Mouse (Mus musculus) spleen, adult 2 months (tissue): Measurements from ENCODE around the gene Cct2. TPM values are rescaled to one million over a fixed set of nuclear protein-coding genes. Genes with fewer than 3 reads are reported as not detected.

Experiments used
- DNase-seq, 2 experiments: peaks; one replicate each; pipeline versions ENCODE4 v3.0.0 to v3.0.0-alpha.2; 2012 to 2021; ENCODE audit warnings: low spot score in 2 of 2, low read depth in 1 of 2
- H3K27ac ChIP-seq: fragments of 200-500 bp; 2 replicates; pipeline ENCODE4 v1.5.1; 2012; ENCODE audit warnings: low read length, inconsistent platforms; ENCODE audit not compliant: insufficient read depth
- H3K27me3 ChIP-seq: fragments of 200-500 bp; 2 replicates; pipeline ENCODE4 v1.6.1; 2012; ENCODE audit warnings: mild to moderate bottlenecking, moderate library complexity, low read length, inconsistent platforms; ENCODE audit not compliant: control insufficient read depth, insufficient read depth
- H3K36me3 ChIP-seq: fragments of 200-500 bp; 2 replicates; pipeline ENCODE4 v1.6.1; 2012; ENCODE audit warnings: mild to moderate bottlenecking, low read length, inconsistent platforms; ENCODE audit not compliant: control insufficient read depth, insufficient read depth
- H3K4me1 ChIP-seq: fragments of 200-500 bp; 2 replicates; pipeline ENCODE4 v1.6.1; 2011; ENCODE audit warnings: inconsistent platforms; ENCODE audit not compliant: control insufficient read depth, insufficient read depth, insufficient read length
- H3K4me3 ChIP-seq: fragments of 200-500 bp; 2 replicates; pipeline ENCODE4 v1.5.1; 2011; ENCODE audit warnings: mild to moderate bottlenecking, inconsistent platforms; ENCODE audit not compliant: insufficient read depth, insufficient read length; ENCODE audit errors: extremely low read depth
- CTCF ChIP-seq: fragments of 200-500 bp; IDR thresholded peaks from 2 replicates; pipeline ENCODE4 v1.5.1; 2011; ENCODE audit warnings: mild to moderate bottlenecking, inconsistent platforms; ENCODE audit not compliant: insufficient read depth, insufficient read length, insufficient replicate concordance; ENCODE audit errors: extremely low read depth
- POLR2A ChIP-seq: fragments of 200-500 bp; IDR thresholded peaks from 2 replicates; pipeline ENCODE4 v1.6.1; 2011; ENCODE audit warnings: low read depth, low read length, inconsistent platforms
- WGBS: fragments of 180-500 bp; shearing (Covaris S2); methylation state at CpG from one replicate; pipeline ENCODE4 v1.1.7; 2018; 5-methylcytosine and 5-hydroxymethylcytosine counted together
- polyA plus RNA-seq: library from polyadenylated mRNA; depleted of rRNA; stranded (reverse); fragments of >200 nt; gene quantifications from 2 replicates; pipeline ENCODE4 v1.2.3, GENCODE M21; 2012; rRNA removed

Cct2 gene
- polyA plus RNA-seq, 1 experiment: 47.5 TPM

DNA sequence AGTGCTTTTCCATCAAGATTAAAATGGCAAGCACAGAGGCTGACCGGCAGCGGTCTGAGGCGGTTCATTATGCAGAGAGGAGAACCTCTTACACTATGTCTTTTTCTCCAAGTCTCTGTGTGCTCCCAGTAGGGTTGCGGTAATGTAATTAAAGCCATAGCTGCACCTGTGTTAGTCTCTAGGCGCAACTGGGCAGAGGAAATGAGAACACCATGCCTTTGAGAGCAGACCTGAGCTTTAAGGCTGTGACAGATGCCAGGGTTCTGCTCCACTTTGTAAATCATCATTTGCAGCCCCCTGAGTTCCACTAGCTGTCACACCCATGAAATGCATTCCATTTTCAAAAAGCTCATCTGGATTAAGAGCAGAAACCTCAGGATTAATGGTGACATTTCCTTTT lies 58.9 kb downstream of the Cct2 start:
- no peak for DNase-seq
- Histone ChIP-seq H3K4me1 (no peaks in the 10 kb centered on the region), H3K27ac (no peak overlapping the region), H3K4me3 (no peak overlapping the region), H3K27me3 (no peaks in the 10 kb centered on the region), H3K36me3 (no peaks in the 10 kb centered on the region)
- 89% methylated on average over 5 of the region's 5 CpGs for WGBS
- TF ChIP-seq POLR2A (no peak), CTCF (no peak)

Other genes with a start within 250 kb of the Cct2 start
- 0.02 TPM in 1 of 2 replicates, not detected in the other for gene Myrfl, start 166.9 kb downstream of the Cct2 start, polyA plus RNA-seq
- 34.3 and 69.3 TPM in 2 replicates for gene Rab3ip, start 113.0 kb downstream of the Cct2 start, polyA plus RNA-seq
- gene Gm10271, start 91.2 kb downstream of the Cct2 start, polyA plus RNA-seq: not detected in 2 replicates
- 0.07 and 0.09 TPM in 2 replicates for gene Best3, start 77.5 kb downstream of the Cct2 start, polyA plus RNA-seq
- not detected in 2 replicates for gene Lrrc10, start 18.5 kb downstream of the Cct2 start, polyA plus RNA-seq
- 5.7 and 6.0 TPM in 2 replicates for gene Frs2, start 84.7 kb upstream of the Cct2 start, polyA plus RNA-seq
- gene Yeats4, start 160.7 kb upstream of the Cct2 start, polyA plus RNA-seq: 27.5 and 29.4 TPM in 2 replicates
- gene 9530003J23Rik, start 174.9 kb upstream of the Cct2 start, polyA plus RNA-seq: not detected in 2 replicates
- gene Lyz2, start 218.5 kb upstream of the Cct2 start, polyA plus RNA-seq: 672 and 749 TPM in 2 replicates
- 6.2 and 6.7 TPM in 2 replicates for gene Lyz1, start 229.1 kb upstream of the Cct2 start, polyA plus RNA-seq